Mouse (Mus musculus) regulatory T cell (primary cell): ENCODE measurements around the gene Fzd5.

ENCODE experiments used
- in situ Hi-C: fragments of 300-600 bp; cut with MboI, MseI; formaldehyde crosslinking; loops from one replicate; pipeline ENCODE4 v1.15.1; 2025; ENCODE audit warnings: high pct_unique_total_duplicates

The Fzd5 gene

DNA sequence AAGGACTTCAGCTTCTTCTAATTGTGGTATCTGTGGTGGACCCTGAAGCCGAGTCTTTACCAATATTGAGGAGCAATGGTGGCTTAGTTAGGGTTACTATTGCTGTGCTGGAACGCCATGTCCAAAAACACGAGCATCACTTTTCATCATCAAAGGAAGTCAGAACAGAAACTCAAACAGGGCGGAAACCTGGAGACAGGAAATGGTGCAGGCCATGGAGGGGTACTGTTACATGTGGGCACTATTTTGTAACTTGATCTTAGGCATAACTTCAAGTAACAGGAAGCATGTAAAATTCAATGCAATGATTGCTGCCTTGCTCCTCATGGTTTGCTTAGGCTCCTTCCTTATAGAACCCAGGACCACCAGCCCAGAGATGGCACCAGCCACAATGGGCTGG, 49.5 kb downstream of the Fzd5 start:
- in situ Hi-C loops = no loop called here

- in situ Hi-C loops = no loop called here
Measured at GRCm38 (mm10) chr1:64684440-64684839, 53.1 kb downstream of the Fzd5 start.

- in situ Hi-C loops = no loop called here
Measured at GRCm38 (mm10) chr1:64683039-64683438, 54.5 kb downstream of the Fzd5 start.

DNA sequence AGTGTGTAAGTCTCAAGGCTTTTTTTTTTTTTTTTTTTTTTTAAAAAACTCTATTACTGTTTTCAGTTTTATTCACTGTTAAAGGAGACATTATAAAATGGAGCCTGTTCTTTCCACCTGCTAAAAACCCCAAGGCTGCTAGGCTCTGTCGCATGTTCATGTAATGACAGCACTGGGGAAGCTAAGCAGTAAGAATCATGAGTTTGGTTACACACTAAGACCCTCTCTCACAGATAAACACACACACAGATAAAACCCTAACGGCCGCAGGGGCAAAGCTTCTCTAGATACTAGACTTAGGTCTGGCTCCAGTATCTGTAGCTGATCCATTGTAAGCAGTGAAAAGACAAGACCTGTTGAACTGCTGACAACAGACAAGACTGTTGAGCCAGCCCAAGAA, 56.1 kb downstream of the Fzd5 start:
- in situ Hi-C loops = no loop called here
